ENCODE assay signal across 12 mouse cellular contexts in genomic region chr14:45241613-45242012, GRCm38 (mm10). TPM values are rescaled to one million over a fixed set of nuclear protein-coding genes. Genes with fewer than 3 reads are reported as not detected.
DNase-seq lines count a peak whose midpoint lies in the region; ATAC-seq and TF ChIP-seq lines count a peak whose summit lies in the region.
"Had no signal": no experiment of that assay in that cellular context is flagged by ENCODE, and none has a peak within 500 bp of the region (broad histone marks: within the 10 kb centered on the region; RNA-seq: fewer than 3 reads in every experiment).

No protein-coding gene starts in this region.

- H3K27me3 ChIP-seq in heart, postnatal 0 days (ENCODE audit: control insufficient read depth, insufficient read depth, low read length) = no peaks in the 10 kb centered on the region
- H3K27me3 ChIP-seq in heart, embryonic 12.5 days (replicated peaks) = no peaks in the 10 kb centered on the region
- H3K27me3 ChIP-seq in neural tube, embryonic 14.5 days (ENCODE audit: control insufficient read depth, insufficient read depth, low read length) = no peaks in the 10 kb centered on the region
- H3K27me3 ChIP-seq in splenic B cell, adult 2 months (ENCODE audit: control insufficient read depth, insufficient read depth, low read length, poor library complexity, severe bottlenecking) = no peaks in the 10 kb centered on the region
- H3K27me3 ChIP-seq: embryonic facial prominence, embryonic 15.5 days had no signal

- WGBS in heart, postnatal 0 days = 49% methylated on average over 1 of the region's 1 CpGs
- WGBS in heart, embryonic 12.5 days = 43% methylated on average over 1 of the region's 1 CpGs
- WGBS in neural tube, embryonic 14.5 days = 46% methylated on average over 1 of the region's 1 CpGs

- H3K4me2 ChIP-seq in heart, postnatal 0 days (ENCODE audit: low read depth, low read length) = no peak overlapping the region
- no peak overlapping the region for H3K4me2 ChIP-seq in heart, embryonic 12.5 days
- no peak overlapping the region for H3K4me2 ChIP-seq in neural tube, embryonic 14.5 days (ENCODE audit: low read depth, low read length)
- H3K4me2 ChIP-seq: embryonic facial prominence, embryonic 15.5 days; hindbrain, embryonic 14.5 days had no signal

- H3K9ac ChIP-seq in heart, postnatal 0 days (replicated peaks; ENCODE audit: low read depth, low read length) = no peak overlapping the region
- no peak overlapping the region for H3K9ac ChIP-seq in heart, embryonic 12.5 days
- H3K9ac ChIP-seq in neural tube, embryonic 14.5 days (replicated peaks; ENCODE audit: low read depth, low read length) = no peak overlapping the region
- H3K9ac ChIP-seq: embryonic facial prominence, embryonic 15.5 days; hindbrain, embryonic 14.5 days had no signal

- intact Hi-C loops in left cerebral cortex, postnatal 14 days (cut with DNase I) = no loop called here

- TF ChIP-seq CTCF in heart, postnatal 0 days (IDR thresholded peaks at IDR 0.05; ENCODE audit: low read depth) = peak; percentile 30

- no peaks in the 10 kb centered on the region for H3K9me3 ChIP-seq in heart, postnatal 0 days (replicated peaks; ENCODE audit: control insufficient read depth, low read length)
- no peaks in the 10 kb centered on the region for H3K9me3 ChIP-seq in heart, embryonic 12.5 days (replicated peaks)
- no peaks in the 10 kb centered on the region for H3K9me3 ChIP-seq in neural tube, embryonic 14.5 days (ENCODE audit: control insufficient read depth, low read length)
- H3K9me3 ChIP-seq: embryonic facial prominence, embryonic 15.5 days had no signal

- H3K4me1 ChIP-seq in heart, postnatal 0 days (ENCODE audit: control insufficient read depth, insufficient read depth) = no peaks in the 10 kb centered on the region
- H3K4me1 ChIP-seq in heart, embryonic 12.5 days (replicated peaks) = no peaks in the 10 kb centered on the region
- no peaks in the 10 kb centered on the region for H3K4me1 ChIP-seq in neural tube, embryonic 14.5 days (ENCODE audit: control insufficient read depth, insufficient read depth, low read length)
- H3K4me1 ChIP-seq: embryonic facial prominence, embryonic 15.5 days had no signal

- H3K36me3 ChIP-seq in heart, postnatal 0 days (replicated peaks; ENCODE audit: control insufficient read depth, insufficient read depth, low read length) = no peaks in the 10 kb centered on the region
- peaks cover 1% of the 10 kb centered on the region; the same call in 1 of the 2 replicates for H3K36me3 ChIP-seq in heart, embryonic 12.5 days
- H3K36me3 ChIP-seq in neural tube, embryonic 14.5 days (ENCODE audit: control insufficient read depth, insufficient read depth, low read length) = no peaks in the 10 kb centered on the region
- no peaks in the 10 kb centered on the region for H3K36me3 ChIP-seq in splenic B cell, adult 2 months (ENCODE audit: control insufficient read depth, insufficient read depth, low read length, poor library complexity, severe bottlenecking)
- H3K36me3 ChIP-seq: embryonic facial prominence, embryonic 15.5 days had no signal

- H3K4me3 ChIP-seq in heart, postnatal 0 days (ENCODE audit: low read depth, low read length) = no peak overlapping the region
- H3K4me3 ChIP-seq in heart, embryonic 12.5 days = no peak overlapping the region
- no peak overlapping the region for H3K4me3 ChIP-seq in neural tube, embryonic 14.5 days (ENCODE audit: low read depth, low read length)
- H3K4me3 ChIP-seq: embryonic facial prominence, embryonic 15.5 days had no signal

- DNase-seq in heart, postnatal 0 days (ENCODE audit: low spot score) = no peak
- DNase-seq in neural tube, embryonic 10.5 days (ENCODE audit: extremely low spot score, low spot score) = no peak
- peak; percentile 8 for DNase-seq in T-cell, adult 2 months (ENCODE audit: low spot score)
- peak; percentile 63 for DNase-seq in splenic B cell, adult 2 months (ENCODE audit: low read depth, low spot score)
- DNase-seq in frontal cortex, postnatal 25 days (ENCODE audit: low spot score in 2 of 2) = no peak
- no peak for DNase-seq in left cerebral cortex, postnatal 14 days (ENCODE audit: low spot score in 2 of 2)
- DNase-seq: gastrocnemius, postnatal 14 days; layer of hippocampus, postnatal 36 days had no signal

- no peak overlapping the region for H3K27ac ChIP-seq in heart, postnatal 0 days (ENCODE audit: low read depth)
- no peak overlapping the region for H3K27ac ChIP-seq in heart, embryonic 12.5 days (ENCODE audit: poor library complexity, severe bottlenecking)
- no peak overlapping the region for H3K27ac ChIP-seq in neural tube, embryonic 14.5 days (ENCODE audit: low read depth, low read length)
- H3K27ac ChIP-seq: embryonic facial prominence, embryonic 15.5 days; hindbrain, embryonic 14.5 days had no signal

- ATAC-seq in heart, postnatal 0 days (ENCODE audit: insufficient read depth, low read depth) = no peak
- no peak for ATAC-seq in heart, embryonic 12.5 days (ENCODE audit: insufficient number of reproducible peaks, low FRiP score)
- ATAC-seq in neural tube, embryonic 14.5 days (ENCODE audit: low read depth) = peak; percentile 31; the same call in 1 of the 2 replicates

- TF ChIP-seq EP300 in heart, postnatal 0 days (IDR thresholded peaks at IDR 0.05; ENCODE audit: low read depth) = no peak

RNA-seq across cellular contexts. Expression of gene Txndc16, which starts 21.5 kb away (rescaled TPM):
- total RNA-seq in heart, postnatal 0 days (2014; rRNA removed; ENCODE audit: low replicate concordance) = 17.1 and 17.4 TPM in 2 replicates
- polyA plus RNA-seq in heart, postnatal 0 days (2015; fragmentation: Nextera tagmentation; extraction: Ambion mirVana) = 9.0 and 9.5 TPM in 2 replicates
- polyA plus RNA-seq in heart, embryonic 12.5 days (2016; fragmentation: Nextera tagmentation; extraction: Ambion mirVana) = 13.9 and 15.3 TPM in 2 replicates
- 45.4 and 45.7 TPM in 2 replicates for polyA plus RNA-seq in neural tube, embryonic 14.5 days (2014; fragmentation: Nextera tagmentation; extraction: Ambion mirVana)
- 10 to 100 TPM; 70.4 to 76.2 TPM for total RNA-seq in left cerebral cortex, postnatal 14 days (2021)

RNA-seq across cellular contexts. Expression of gene Gpr137c, which starts 22.1 kb away (rescaled TPM):
- 18.9 and 20.6 TPM in 2 replicates for total RNA-seq in heart, postnatal 0 days (2014; rRNA removed; ENCODE audit: low replicate concordance)
- polyA plus RNA-seq in heart, postnatal 0 days (2015; fragmentation: Nextera tagmentation; extraction: Ambion mirVana) = 1.6 and 1.9 TPM in 2 replicates
- polyA plus RNA-seq in heart, embryonic 12.5 days (2016; fragmentation: Nextera tagmentation; extraction: Ambion mirVana) = 6.6 and 8.5 TPM in 2 replicates
- 23.5 and 25.0 TPM in 2 replicates for polyA plus RNA-seq in neural tube, embryonic 14.5 days (2014; fragmentation: Nextera tagmentation; extraction: Ambion mirVana)
- total RNA-seq in left cerebral cortex, postnatal 14 days (2021) = 10 to 100 TPM; 29.4 to 30.2 TPM

Comparison
In these comparisons a context has a peak if more than half of its experiments do, and no peak if none do; other contexts are left out.
1. DNase-seq: peak in T-cell, adult 2 months (single experiment) and splenic B cell, adult 2 months (single experiment); none in heart, postnatal 0 days (single experiment), neural tube, embryonic 10.5 days (single experiment), frontal cortex, postnatal 25 days (0 of 2) and left cerebral cortex, postnatal 14 days (0 of 2).